ENCODE assay signal across 8 mouse cellular contexts in genomic region chr7:7121602-7121980, GRCm38 (mm10). TPM values are rescaled to one million over a fixed set of nuclear protein-coding genes. Genes with fewer than 3 reads are reported as not detected.
DNase-seq lines count a peak whose midpoint lies in the region; ATAC-seq and TF ChIP-seq lines count a peak whose summit lies in the region.

No protein-coding gene starts in this region.

- TF ChIP-seq CTCF in kidney, postnatal 0 days (IDR thresholded peaks at IDR 0.05; ENCODE audit: low read depth), result no peak

- no peak overlapping the region for H3K27ac ChIP-seq in kidney, postnatal 0 days
- H3K27ac ChIP-seq in embryonic facial prominence, embryonic 13.5 days, result no peak overlapping the region
- H3K27ac ChIP-seq in intestine, embryonic 16.5 days (ENCODE audit: low read length), result no peak overlapping the region

- no peak for TF ChIP-seq POLR2A in myocyte (IDR thresholded peaks at IDR 0.05; ENCODE audit: insufficient read length, low read depth)

- H3K9me3 ChIP-seq in kidney, postnatal 0 days (replicated peaks; ENCODE audit: low read length), result no peaks in the 10 kb centered on the region
- no peaks in the 10 kb centered on the region for H3K9me3 ChIP-seq in embryonic facial prominence, embryonic 13.5 days
- no peaks in the 10 kb centered on the region for H3K9me3 ChIP-seq in intestine, embryonic 16.5 days (ENCODE audit: control insufficient read depth, low read length)

- peak overlapping the region; percentile 62 for H3K4me3 ChIP-seq in kidney, postnatal 0 days (replicated peaks; ENCODE audit: low read depth, low read length)
- peak overlapping the region; percentile 62 for H3K4me3 ChIP-seq in embryonic facial prominence, embryonic 13.5 days
- peak overlapping the region; percentile 69 for H3K4me3 ChIP-seq in intestine, embryonic 16.5 days (ENCODE audit: low read length)
- peak overlapping the region; percentile 44 for H3K4me3 ChIP-seq in myocyte

- ATAC-seq in kidney, postnatal 0 days (replicated peaks; ENCODE audit: low FRiP score, low read depth), result no peak
- ATAC-seq in embryonic facial prominence, embryonic 13.5 days (ENCODE audit: insufficient number of reproducible peaks, insufficient read depth, low FRiP score, low TSS enrichment, low read depth), result no peak
- no peak; the same call in 1 of the 2 replicates for ATAC-seq in intestine, embryonic 16.5 days

- 56% methylated on average over 6 of the region's 6 CpGs for WGBS in kidney, postnatal 0 days
- 53% methylated on average over 6 of the region's 6 CpGs for WGBS in embryonic facial prominence, embryonic 13.5 days
- 53% methylated on average over 6 of the region's 6 CpGs for WGBS in intestine, embryonic 16.5 days

- H3K79me2 ChIP-seq in myocyte (ENCODE audit: control insufficient read depth, insufficient read depth), result no peaks in the 10 kb centered on the region

- peak overlapping the region; percentile 68 for H3K4me2 ChIP-seq in kidney, postnatal 0 days (ENCODE audit: low read length)
- H3K4me2 ChIP-seq in embryonic facial prominence, embryonic 13.5 days, result peak overlapping the region; percentile 62
- peak overlapping the region; percentile 55 for H3K4me2 ChIP-seq in intestine, embryonic 16.5 days (ENCODE audit: low read depth, low read length)
- H3K4me2 ChIP-seq in myocyte (ENCODE audit: low read depth), result peak overlapping the region; percentile 87

- DNase-seq in kidney, postnatal 0 days (ENCODE audit: low spot score), result no peak
- DNase-seq in kidney, postnatal 36 days, result no peak
- DNase-seq in spleen, adult 18-20 months, result no peak
- DNase-seq in embryo, embryonic 10.5 days (ENCODE audit: low spot score), result no peak
- no peak for DNase-seq in gastrocnemius, postnatal 4 days (ENCODE audit: low spot score in 2 of 2)

- peak overlapping the region; percentile 43 for H3ac ChIP-seq in myocyte (ENCODE audit: control insufficient read depth, insufficient read length)

- H3K9ac ChIP-seq in kidney, postnatal 0 days (ENCODE audit: low read depth, low read length), result no peak overlapping the region
- peak overlapping the region; percentile 72; the same call in 1 of the 2 replicates for H3K9ac ChIP-seq in embryonic facial prominence, embryonic 13.5 days
- peak overlapping the region; percentile 70 for H3K9ac ChIP-seq in intestine, embryonic 16.5 days (ENCODE audit: low read depth, low read length)

- peaks cover 7% of the 10 kb centered on the region; the same call in 1 of the 2 replicates for H3K36me3 ChIP-seq in kidney, postnatal 0 days (ENCODE audit: insufficient read depth, low read length)
- peaks cover 26% of the 10 kb centered on the region for H3K36me3 ChIP-seq in embryonic facial prominence, embryonic 13.5 days
- H3K36me3 ChIP-seq in intestine, embryonic 16.5 days (ENCODE audit: control insufficient read depth, insufficient read depth, low read length), result peaks cover 4% of the 10 kb centered on the region; the same call in 1 of the 2 replicates
- H3K36me3 ChIP-seq in myocyte (ENCODE audit: control insufficient read depth, insufficient read depth), result no peaks in the 10 kb centered on the region

- H3K4me1 ChIP-seq in kidney, postnatal 0 days (replicated peaks; ENCODE audit: insufficient read depth, low read length), result 0 out of 2 replicates have a peak, but pooled peaks cover 8% of the 10 kb centered on the region
- peaks cover 10% of the 10 kb centered on the region; the same call in 1 of the 2 replicates for H3K4me1 ChIP-seq in embryonic facial prominence, embryonic 13.5 days
- H3K4me1 ChIP-seq in intestine, embryonic 16.5 days (ENCODE audit: control insufficient read depth, insufficient read depth, low read length), result peaks cover 4% of the 10 kb centered on the region

- H3K27me3 ChIP-seq in kidney, postnatal 0 days (ENCODE audit: insufficient read depth, low read length), result no peaks in the 10 kb centered on the region
- H3K27me3 ChIP-seq in embryonic facial prominence, embryonic 13.5 days, result no peaks in the 10 kb centered on the region
- no peaks in the 10 kb centered on the region for H3K27me3 ChIP-seq in intestine, embryonic 16.5 days (replicated peaks; ENCODE audit: control insufficient read depth, insufficient read depth, low read length)
- no peaks in the 10 kb centered on the region for H3K27me3 ChIP-seq in myocyte (ENCODE audit: control insufficient read depth, insufficient read depth, insufficient read length)

TF ChIP-seq in myocyte, 11 proteins besides CTCF, POLR2A, EP300 and RAD21:
- TF ChIP-seq MAX (IDR thresholded peaks at IDR 0.05; ENCODE audit: low read depth) (no peak), USF1 (IDR thresholded peaks at IDR 0.05; ENCODE audit: low read depth) (no peak), SRF (IDR thresholded peaks at IDR 0.05; ENCODE audit: control insufficient read depth, insufficient read length, low read depth) (no peak), TCF3 (IDR thresholded peaks at IDR 0.05; ENCODE audit: insufficient read length, low read depth) (no peak), E2F4 (IDR thresholded peaks at IDR 0.05; ENCODE audit: insufficient read depth) (no peak), MYOD1 (IDR thresholded peaks at IDR 0.05; ENCODE audit: control insufficient read depth in 1 of 3, insufficient read length in 2 of 3, low read depth in 2 of 3) (no peak), CEBPB (IDR thresholded peaks at IDR 0.05; ENCODE audit: insufficient read depth, poor library complexity, severe bottlenecking) (no peak), REST (IDR thresholded peaks at IDR 0.05; ENCODE audit: insufficient read depth, insufficient read length) (no peak), MYOG (IDR thresholded peaks at IDR 0.05; ENCODE audit: control insufficient read depth in 1 of 3, insufficient read depth in 1 of 3, insufficient read length in 2 of 3, low read depth in 2 of 3) (no peak), POLR2AphosphoS2 (IDR thresholded peaks at IDR 0.05; ENCODE audit: insufficient read length, low read depth) (no peak), TCF12 (IDR thresholded peaks at IDR 0.05; ENCODE audit: insufficient read depth, poor library complexity, severe bottlenecking) (no peak)

RNA-seq across cellular contexts. Expression of gene Zfp954, which starts 0.3 kb away (rescaled TPM):
- polyA plus RNA-seq in kidney, postnatal 0 days (2015; fragmentation: Nextera tagmentation; extraction: Ambion mirVana), result 9.8 and 12.4 TPM in 2 replicates
- polyA plus RNA-seq in embryonic facial prominence, embryonic 13.5 days (2015; fragmentation: Nextera tagmentation; extraction: Ambion mirVana), result 13.1 and 14.1 TPM in 2 replicates
- 12.8 and 14.9 TPM in 2 replicates for polyA plus RNA-seq in intestine, embryonic 16.5 days (2015; fragmentation: Nextera tagmentation; extraction: Ambion mirVana)
- 8.9 TPM for polyA plus RNA-seq in myocyte (2012; fragmentation: generic; extraction: Trizol)
- 1 to 10 TPM; 4.1 to 4.7 TPM for total RNA-seq in gastrocnemius, postnatal 4 days (2021)

RNA-seq across cellular contexts. Expression of gene Zfp773, which starts 15.0 kb away (rescaled TPM):
- polyA plus RNA-seq in kidney, postnatal 0 days (2015; fragmentation: Nextera tagmentation; extraction: Ambion mirVana), result 1.1 TPM in 2 replicates
- 2.2 and 3.5 TPM in 2 replicates for polyA plus RNA-seq in embryonic facial prominence, embryonic 13.5 days (2015; fragmentation: Nextera tagmentation; extraction: Ambion mirVana)
- 1.3 TPM in 2 replicates for polyA plus RNA-seq in intestine, embryonic 16.5 days (2015; fragmentation: Nextera tagmentation; extraction: Ambion mirVana)
- polyA plus RNA-seq in myocyte (2012; fragmentation: generic; extraction: Trizol), result 0.02 TPM
- under 1 TPM; 0.20 to 0.26 TPM for total RNA-seq in gastrocnemius, postnatal 4 days (2021)

RNA-seq across cellular contexts. Expression of gene Zfp418, which starts 49.5 kb away (rescaled TPM):
- 1.8 and 2.0 TPM in 2 replicates for polyA plus RNA-seq in kidney, postnatal 0 days (2015; fragmentation: Nextera tagmentation; extraction: Ambion mirVana)
- 3.5 and 3.7 TPM in 2 replicates for polyA plus RNA-seq in embryonic facial prominence, embryonic 13.5 days (2015; fragmentation: Nextera tagmentation; extraction: Ambion mirVana)
- 1.9 and 2.0 TPM in 2 replicates for polyA plus RNA-seq in intestine, embryonic 16.5 days (2015; fragmentation: Nextera tagmentation; extraction: Ambion mirVana)
- 0.53 TPM for polyA plus RNA-seq in myocyte (2012; fragmentation: generic; extraction: Trizol)
- 1 to 10 TPM; 1.2 to 1.5 TPM for total RNA-seq in gastrocnemius, postnatal 4 days (2021)
